ENCODE assay signal across 22 mouse cellular contexts in genomic region chr1:133287880-133288279, GRCm38 (mm10). TPM values are rescaled to one million over a fixed set of nuclear protein-coding genes. Genes with fewer than 3 reads are reported as not detected.
"Had no signal": no experiment of that assay in that cellular context is flagged by ENCODE, and none has a peak within 500 bp of the region (broad histone marks: within the 10 kb centered on the region; RNA-seq: fewer than 3 reads in every experiment).

No protein-coding gene starts in this region.

- H3K27ac ChIP-seq: hindbrain, embryonic 12.5 days; limb, embryonic 10.5 days; midbrain, embryonic 10.5 days; neural tube, embryonic 15.5 days had no signal

- H3K4me3 ChIP-seq: hindbrain, embryonic 12.5 days; left cerebral cortex, adult 2 months; limb, embryonic 10.5 days; midbrain, embryonic 10.5 days; myocyte; neural tube, embryonic 15.5 days had no signal

- H3K4me2 ChIP-seq: hindbrain, embryonic 12.5 days; neural tube, embryonic 15.5 days had no signal

- H3K9ac ChIP-seq: hindbrain, embryonic 12.5 days; neural tube, embryonic 15.5 days had no signal

- H3K9me3 ChIP-seq: hindbrain, embryonic 12.5 days; limb, embryonic 10.5 days; midbrain, embryonic 10.5 days; neural tube, embryonic 15.5 days had no signal

- H3K4me1 ChIP-seq: hindbrain, embryonic 12.5 days; limb, embryonic 10.5 days; midbrain, embryonic 10.5 days; neural tube, embryonic 15.5 days had no signal

- H3K36me3 ChIP-seq: limb, embryonic 10.5 days had no signal

- DNase-seq: lung, adult 2 months; lung, postnatal 36 days; midbrain, embryonic 14.5 days; spleen, adult 18-20 months; thymus, adult 18-20 months; thymus, postnatal 14 days had no signal

- H3K27me3 ChIP-seq: hindbrain, embryonic 12.5 days; neural tube, embryonic 15.5 days had no signal

- ATAC-seq: hindbrain, embryonic 16.5 days; inflammation-experienced regulatory T-cells, adult 6 months; intestine, postnatal 0 days; lung, postnatal 0 days had no signal

RNA-seq across cellular contexts. Expression of gene Golt1a, which starts 21.7 kb away (rescaled TPM):
- total RNA-seq: layer of hippocampus, adult 8-10 months; layer of hippocampus, postnatal 14 days; megakaryocyte, adult 5-6 weeks had no signal
- polyA plus RNA-seq: hindbrain, embryonic 12.5 days; hindbrain, embryonic 16.5 days; inflammation-experienced regulatory T-cells, adult 6 months; limb, embryonic 10.5 days; limb, embryonic 14.5 days; midbrain, embryonic 10.5 days; midbrain, embryonic 14.5 days; myocyte; neural tube, embryonic 11.5 days; neural tube, embryonic 15.5 days had no signal

RNA-seq across cellular contexts. Expression of gene Kiss1, which starts 33.8 kb away (rescaled TPM):
- total RNA-seq: layer of hippocampus, adult 8-10 months; layer of hippocampus, postnatal 14 days; megakaryocyte, adult 5-6 weeks had no signal
- polyA plus RNA-seq: hindbrain, embryonic 12.5 days; hindbrain, embryonic 16.5 days; inflammation-experienced regulatory T-cells, adult 6 months; intestine, postnatal 0 days; limb, embryonic 10.5 days; limb, embryonic 14.5 days; midbrain, embryonic 10.5 days; midbrain, embryonic 14.5 days; myocyte; neural tube, embryonic 11.5 days; neural tube, embryonic 15.5 days; stomach, embryonic 14.5 days had no signal
